Mouse (Mus musculus): ENCODE measurements at regions not wholly inside any gene's neighbourhood (a gene's known extent, or its start where the extent isn't known, plus 50 kb on each side); places are given as distances from the start of the nearest gene placed in this dataset.

GRCm38 (mm10) chr7:74632217-74632616 is 77.6 kb upstream of the Slco3a1 start:
- H3K27ac ChIP-seq (replicated peaks), result no peak overlapping the region
- 84% methylated on average over 8 of the region's 8 CpGs for WGBS
- no peak overlapping the region for H3K4me2 ChIP-seq (replicated peaks; ENCODE audit: low read depth)
- no peaks in the 10 kb centered on the region for H3K27me3 ChIP-seq (ENCODE audit: control insufficient read depth, insufficient read depth, low read length)
- H3K9ac ChIP-seq (ENCODE audit: low read length), result no peak overlapping the region
- H3K4me3 ChIP-seq (ENCODE audit: low read depth, low read length), result no peak overlapping the region
- no peaks in the 10 kb centered on the region for H3K9me3 ChIP-seq (ENCODE audit: control insufficient read depth, low read length)
- H3K4me1 ChIP-seq (replicated peaks; ENCODE audit: control insufficient read depth, insufficient read depth), result no peaks in the 10 kb centered on the region
- ATAC-seq (ENCODE audit: low FRiP score, low TSS enrichment), result no peak
- no peak for DNase-seq (ENCODE audit: low spot score)
- no peaks in the 10 kb centered on the region for H3K36me3 ChIP-seq (ENCODE audit: control insufficient read depth, insufficient read depth, low read length)
- TF ChIP-seq EP300 (optimal IDR thresholded peaks at IDR 0.05) (no peak), CTCF (IDR thresholded peaks at IDR 0.05; ENCODE audit: low read depth) (no peak)

- 47% methylated on average over 6 of the region's 6 CpGs for WGBS
- TF ChIP-seq EP300 (optimal IDR thresholded peaks at IDR 0.05) (no peak), CTCF (IDR thresholded peaks at IDR 0.05; ENCODE audit: low read depth) (no peak)
- H3K27ac ChIP-seq (replicated peaks), result no peak overlapping the region
- no peaks in the 10 kb centered on the region for H3K36me3 ChIP-seq (ENCODE audit: control insufficient read depth, insufficient read depth, low read length)
- H3K4me1 ChIP-seq (replicated peaks; ENCODE audit: control insufficient read depth, insufficient read depth), result no peaks in the 10 kb centered on the region
- ATAC-seq (ENCODE audit: low FRiP score, low TSS enrichment) (no peak), DNase-seq (ENCODE audit: low spot score) (no peak)
- H3K4me3 ChIP-seq (ENCODE audit: low read depth, low read length), result no peak overlapping the region
- no peaks in the 10 kb centered on the region for H3K9me3 ChIP-seq (ENCODE audit: control insufficient read depth, low read length)
- H3K27me3 ChIP-seq (ENCODE audit: control insufficient read depth, insufficient read depth, low read length), result no peaks in the 10 kb centered on the region
- H3K9ac ChIP-seq (ENCODE audit: low read length), result no peak overlapping the region
- no peak overlapping the region for H3K4me2 ChIP-seq (replicated peaks; ENCODE audit: low read depth)
Observed at GRCm38 (mm10) chr7:74628799-74629468, 74.4 kb upstream of the Slco3a1 start.

Measured in stomach, postnatal 0 days (tissue).